Mouse (Mus musculus) cerebellum, postnatal 4 days (tissue): ENCODE measurements around the gene Vps35l.
A peak's percentile ranks its signal among the peaks of the same experiment; 100 is the strongest.

Source experiments
- DNase-seq, 2 experiments: peaks; one replicate each; pipeline ENCODE4 v3.0.0; 2022; ENCODE audit warnings: low spot score in 2 of 2, mixed read lengths in 1 of 2

The Vps35l gene

DNA sequence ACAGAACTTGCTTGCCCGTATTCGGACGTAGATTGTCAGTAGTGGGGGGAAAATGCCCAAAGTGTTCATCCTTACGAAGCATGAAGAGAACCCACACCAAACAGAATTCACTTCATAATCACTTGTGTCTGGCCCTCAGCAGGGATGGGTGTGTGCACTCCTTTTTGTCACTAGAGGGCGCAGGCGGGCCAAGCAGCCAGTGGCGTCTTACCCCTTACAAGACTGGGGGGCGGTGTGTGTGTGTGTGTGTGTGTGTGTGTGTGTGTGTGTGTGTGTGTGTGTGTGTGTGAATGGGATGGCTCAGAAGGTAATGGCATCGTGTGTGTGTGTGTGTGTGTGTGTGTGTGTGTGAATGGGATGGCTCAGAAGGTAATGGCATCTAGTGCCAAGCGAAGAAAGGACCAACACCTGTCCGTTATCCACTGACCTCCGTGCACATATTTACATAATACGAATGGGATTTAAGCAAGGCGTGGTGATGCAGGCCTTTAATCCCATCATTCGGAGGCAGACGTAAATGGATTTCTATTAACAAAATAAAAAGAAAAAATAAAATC is at the start of gene Vps35l:
Gene Vps35l, plus strand, starts transcription at position 252 of the 557 bp plus-strand sequence.
- peak; percentile 67 to 84 for DNase-seq

DNA sequence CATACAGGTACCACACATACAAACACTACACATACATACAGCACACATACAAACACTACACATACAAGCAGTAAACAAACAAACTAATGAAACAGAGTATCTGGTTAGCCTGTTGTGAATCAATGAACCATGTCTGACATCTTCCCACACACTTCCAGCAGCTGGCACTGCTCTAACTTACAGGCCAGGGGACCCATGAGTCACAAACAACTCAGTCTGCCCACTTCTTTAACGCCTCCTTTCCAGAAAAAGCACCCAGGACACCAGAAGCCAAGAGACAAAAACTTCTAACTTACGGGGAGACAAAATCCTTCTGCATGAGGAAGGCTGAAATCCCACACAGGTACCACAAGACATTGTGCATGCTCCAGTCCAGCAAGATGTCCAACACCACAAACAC is 48.7 kb upstream of the Vps35l start:
- DNase-seq = no peak

DNA sequence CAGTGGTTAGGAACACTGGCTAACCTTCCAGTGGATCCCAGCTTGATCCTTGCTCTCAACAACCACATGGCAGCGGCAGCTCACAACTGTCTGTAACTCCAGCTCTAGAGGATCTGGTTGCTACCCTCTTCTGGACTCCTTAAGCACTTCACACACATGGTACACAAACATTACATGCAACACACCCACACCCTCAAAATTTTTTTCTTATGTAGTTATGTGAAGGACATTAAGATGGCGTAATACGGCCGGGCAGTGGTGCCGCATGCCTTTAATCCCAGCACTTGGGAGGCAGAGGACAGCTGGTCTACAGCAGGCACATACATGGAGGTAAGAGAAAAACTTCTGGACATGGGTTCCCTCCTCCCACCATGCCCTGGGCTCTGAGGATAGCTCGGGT is 43.9 kb upstream of the Vps35l start:
- no peak for DNase-seq

DNA sequence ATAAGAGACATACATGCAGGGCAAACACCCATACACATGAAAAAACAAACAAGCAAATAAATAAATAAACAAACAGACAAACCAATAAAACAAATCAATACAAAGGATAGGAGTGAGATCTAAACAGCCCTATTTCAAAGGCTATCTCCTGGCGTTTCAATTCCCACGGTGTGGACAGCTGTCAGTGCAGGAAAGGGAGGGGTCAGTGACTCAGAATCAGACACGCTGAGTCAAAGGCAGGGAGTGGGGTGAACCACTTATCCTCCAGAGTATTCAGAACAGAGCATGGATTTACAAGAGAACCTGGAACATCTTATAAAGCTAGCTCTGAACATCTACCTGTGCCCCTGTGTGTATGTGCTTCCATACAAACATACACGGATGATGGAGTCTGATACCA is 42.9 kb upstream of the Vps35l start:
- no peak for DNase-seq

DNA sequence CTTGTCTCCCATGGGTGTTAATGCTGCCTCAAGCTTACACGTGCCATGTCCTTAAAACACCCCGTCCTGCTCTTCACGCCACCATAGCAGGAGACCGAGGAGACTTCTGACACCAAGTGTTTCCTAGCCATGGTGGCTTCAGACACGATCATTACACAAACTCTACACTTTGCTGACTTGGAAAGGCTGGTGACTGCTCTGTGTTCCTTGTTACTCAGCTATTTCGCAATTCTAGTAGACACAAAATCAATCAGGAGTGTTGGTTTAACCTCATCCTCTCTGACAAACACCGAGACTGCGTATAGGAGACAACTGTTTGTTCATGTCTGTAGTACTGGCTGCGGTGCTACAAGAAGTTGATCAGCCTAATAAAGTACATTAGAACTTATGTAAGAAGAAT is 41.1 kb upstream of the Vps35l start:
- DNase-seq = no peak

DNA sequence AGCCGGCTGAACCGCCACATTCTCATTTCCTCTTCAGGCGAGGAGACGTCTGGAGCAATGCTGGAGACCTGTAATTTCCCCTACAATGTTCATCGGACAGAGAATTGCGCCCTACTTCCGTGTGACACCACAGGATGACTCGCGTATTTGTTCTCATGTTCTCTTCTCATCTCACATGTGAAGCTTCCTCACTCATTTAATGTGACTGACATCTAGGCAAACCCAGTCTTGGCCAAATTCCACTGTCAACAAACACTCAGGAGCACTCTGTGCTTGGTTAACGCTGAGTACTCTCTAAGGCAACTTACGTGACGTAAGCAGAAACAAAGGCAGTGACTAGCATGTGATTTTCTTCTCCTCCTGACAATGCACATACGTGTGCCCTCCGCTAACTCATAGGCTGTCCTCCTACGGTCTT is 36.9 kb upstream of the Vps35l start:
- no peak for DNase-seq

DNA sequence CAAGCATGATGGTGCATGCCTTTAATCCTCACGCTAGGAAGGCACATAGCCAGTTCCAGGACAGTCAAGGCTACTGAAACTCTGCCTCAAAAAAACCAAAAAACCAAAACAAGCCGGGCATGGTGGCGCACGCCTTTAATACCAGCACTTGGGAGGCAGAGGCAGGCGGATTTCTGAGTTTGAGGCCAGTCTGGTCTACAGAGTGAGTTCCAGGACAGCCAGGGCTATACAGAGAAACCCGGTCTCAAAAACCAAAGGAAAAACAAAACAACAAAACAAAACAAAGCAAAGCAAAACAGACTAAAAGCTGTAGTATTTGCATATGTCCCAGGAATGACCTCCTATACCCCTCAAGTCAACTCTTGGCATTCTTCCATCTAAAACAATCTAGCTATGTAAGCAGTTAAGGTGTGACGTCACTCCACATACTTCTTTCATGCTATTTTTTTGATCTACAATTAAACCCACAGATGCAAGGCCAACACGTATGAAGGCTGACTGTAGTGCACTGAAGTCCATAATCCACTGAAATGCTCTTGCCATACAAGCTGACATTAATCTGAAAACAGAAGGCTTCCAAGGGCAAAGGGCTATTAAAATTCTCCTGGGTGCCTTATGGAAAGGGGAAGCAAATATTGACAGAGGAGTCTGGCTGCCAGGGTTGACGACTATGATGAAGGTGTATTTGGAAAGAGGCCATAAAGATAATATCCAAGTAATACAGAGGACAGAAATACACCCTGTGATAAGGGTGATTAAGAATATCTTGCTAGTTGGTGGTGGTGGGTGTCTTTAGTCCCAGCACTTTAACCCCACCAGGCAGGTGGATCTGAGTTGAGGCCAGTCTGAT is 35.8 kb upstream of the Vps35l start:
- no peak for DNase-seq

DNA sequence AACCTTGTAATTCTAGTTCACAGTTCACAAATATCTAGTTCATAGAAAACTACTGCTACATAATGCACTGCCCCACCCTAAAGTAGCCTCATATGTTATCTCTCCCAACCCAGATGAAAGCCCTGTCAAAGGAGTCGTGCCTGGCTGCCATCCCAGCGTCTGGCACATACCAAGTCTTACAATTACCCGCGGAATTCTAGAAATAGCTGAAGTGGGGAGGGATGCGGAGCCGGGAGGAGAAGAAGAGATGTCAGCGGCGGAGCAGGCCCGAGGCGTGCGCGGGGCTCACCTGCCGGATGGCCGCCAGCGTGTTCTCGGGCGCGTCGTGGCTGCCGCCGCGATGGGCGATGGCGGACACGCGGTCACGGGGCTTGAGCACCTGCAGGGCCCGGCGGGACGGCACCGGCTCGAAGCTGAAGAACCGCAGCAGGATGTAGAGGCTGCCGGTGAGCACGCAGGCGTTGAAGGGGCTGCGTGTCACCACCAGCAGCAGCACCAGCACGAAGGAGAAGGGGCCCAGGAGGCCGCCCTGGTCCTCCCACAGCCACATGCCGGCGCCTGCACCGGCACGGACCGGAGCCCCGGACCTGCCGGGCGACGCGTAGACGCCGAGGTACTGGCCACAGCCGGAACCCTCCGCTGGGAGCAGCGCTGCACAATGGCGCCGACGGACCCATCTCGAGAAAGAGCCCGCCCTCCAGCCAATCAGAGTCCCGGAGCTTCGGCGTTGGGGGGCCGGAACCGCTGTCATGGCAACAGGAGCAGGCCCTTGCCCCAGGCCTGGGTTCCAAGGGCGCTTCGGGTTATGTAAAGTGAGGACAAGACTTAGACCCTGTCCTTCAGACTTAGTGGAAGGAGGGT is 34.7 kb upstream of the Vps35l start, which contains the start of gene Gde1:
Gene Gde1, minus strand, starts transcription at position 678 of the 861 bp plus-strand sequence.
- peak; percentile 69 to 86 for DNase-seq

DNA sequence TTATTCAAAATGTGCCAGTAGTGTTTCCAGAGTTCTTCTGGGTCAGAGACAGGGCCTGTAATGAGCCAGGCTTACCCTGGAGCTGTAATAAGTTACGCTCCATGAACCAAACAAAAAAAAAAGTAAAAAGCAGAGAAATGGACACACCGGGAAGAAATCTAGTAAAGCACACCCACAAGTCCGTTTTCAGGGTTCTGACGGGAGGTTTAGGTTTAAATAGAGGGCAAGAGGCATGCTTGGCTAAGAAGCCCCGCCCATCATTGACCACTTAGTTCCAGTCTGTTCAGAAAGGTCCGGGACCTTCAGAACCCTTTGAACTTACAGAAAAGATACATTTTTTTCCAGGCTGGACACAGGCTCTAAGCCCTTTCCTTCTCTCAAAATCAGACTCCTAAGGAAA is 34.0 kb upstream of the Vps35l start:
- DNase-seq = no peak

DNA sequence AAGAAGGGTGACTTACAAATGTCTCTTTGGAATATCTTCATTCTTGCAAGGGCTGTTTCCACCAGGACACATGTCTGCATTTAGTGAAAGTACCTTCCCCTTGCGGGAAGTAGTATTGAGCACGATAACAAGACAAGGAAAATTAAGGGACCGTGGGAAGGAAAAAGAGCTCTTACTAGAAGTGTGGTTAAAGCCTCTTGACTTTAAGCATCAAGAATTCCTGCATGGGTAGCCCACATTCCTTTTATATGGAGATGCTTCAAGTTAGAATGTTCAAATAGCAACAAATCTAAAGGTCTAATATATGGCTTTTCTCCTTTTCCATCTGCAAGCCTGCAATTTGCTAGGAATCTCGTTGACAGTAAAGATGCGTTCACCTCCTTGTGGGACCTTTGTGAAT is 33.5 kb upstream of the Vps35l start:
- no peak for DNase-seq

DNA sequence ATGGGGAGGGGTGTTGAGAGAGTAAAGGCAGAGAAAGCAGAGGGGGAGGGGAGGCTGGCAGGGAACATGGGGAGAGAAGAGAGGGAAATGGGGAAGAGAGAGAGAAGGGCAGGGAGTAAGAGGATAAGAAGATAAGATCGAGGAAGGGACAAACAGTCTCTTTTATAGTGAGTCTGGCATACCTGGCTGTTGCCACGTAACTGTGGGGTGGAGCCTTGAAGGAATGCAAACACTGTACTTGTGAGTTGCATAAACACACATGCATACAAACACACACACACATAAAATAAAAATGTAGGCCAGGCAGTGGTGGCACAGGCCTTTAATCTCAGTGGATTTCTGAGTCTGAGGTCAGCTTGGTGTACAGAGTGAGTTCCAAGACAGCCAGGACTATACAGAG is 32.8 kb upstream of the Vps35l start:
- no peak for DNase-seq

DNA sequence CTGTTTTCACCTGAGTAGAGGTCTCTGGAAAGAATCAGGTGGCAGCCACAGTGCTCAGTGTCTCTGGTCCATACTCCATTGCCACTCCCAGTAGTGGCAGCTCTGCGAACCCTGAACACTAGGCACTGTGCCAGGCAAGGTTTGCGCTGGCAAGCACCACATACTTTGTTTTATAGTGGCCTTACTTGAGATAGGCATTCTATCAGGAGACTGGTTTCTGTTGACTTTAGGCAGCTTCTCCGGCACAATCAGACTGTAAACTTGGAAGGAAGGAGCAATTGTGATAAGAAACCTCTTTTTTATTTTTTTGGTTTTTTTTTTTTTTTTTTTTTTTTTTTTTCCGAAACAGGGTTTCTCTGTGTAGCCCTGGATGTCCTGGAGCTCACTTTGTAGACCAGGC is 32.0 kb upstream of the Vps35l start:
- no peak for DNase-seq

DNA sequence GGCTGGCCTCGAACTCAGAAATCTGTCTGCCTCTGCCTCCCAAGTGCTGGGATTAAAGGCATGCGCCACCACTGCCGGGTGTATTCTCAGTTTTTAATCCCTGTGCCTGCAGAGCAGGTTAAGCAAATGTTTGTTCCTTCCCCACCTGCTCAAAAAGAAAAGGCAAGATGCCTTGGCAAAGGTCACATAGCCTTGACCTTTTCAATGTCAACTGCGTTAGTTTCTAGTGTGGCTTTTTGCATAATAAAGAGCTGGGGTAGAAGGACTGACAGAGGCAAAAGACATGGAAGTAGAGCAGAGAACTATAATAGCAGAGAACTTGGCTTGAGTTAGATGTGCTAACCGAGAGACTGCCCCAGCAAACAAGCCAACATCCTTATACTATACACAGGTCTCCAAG is 29.2 kb upstream of the Vps35l start:
- no peak for DNase-seq

DNA sequence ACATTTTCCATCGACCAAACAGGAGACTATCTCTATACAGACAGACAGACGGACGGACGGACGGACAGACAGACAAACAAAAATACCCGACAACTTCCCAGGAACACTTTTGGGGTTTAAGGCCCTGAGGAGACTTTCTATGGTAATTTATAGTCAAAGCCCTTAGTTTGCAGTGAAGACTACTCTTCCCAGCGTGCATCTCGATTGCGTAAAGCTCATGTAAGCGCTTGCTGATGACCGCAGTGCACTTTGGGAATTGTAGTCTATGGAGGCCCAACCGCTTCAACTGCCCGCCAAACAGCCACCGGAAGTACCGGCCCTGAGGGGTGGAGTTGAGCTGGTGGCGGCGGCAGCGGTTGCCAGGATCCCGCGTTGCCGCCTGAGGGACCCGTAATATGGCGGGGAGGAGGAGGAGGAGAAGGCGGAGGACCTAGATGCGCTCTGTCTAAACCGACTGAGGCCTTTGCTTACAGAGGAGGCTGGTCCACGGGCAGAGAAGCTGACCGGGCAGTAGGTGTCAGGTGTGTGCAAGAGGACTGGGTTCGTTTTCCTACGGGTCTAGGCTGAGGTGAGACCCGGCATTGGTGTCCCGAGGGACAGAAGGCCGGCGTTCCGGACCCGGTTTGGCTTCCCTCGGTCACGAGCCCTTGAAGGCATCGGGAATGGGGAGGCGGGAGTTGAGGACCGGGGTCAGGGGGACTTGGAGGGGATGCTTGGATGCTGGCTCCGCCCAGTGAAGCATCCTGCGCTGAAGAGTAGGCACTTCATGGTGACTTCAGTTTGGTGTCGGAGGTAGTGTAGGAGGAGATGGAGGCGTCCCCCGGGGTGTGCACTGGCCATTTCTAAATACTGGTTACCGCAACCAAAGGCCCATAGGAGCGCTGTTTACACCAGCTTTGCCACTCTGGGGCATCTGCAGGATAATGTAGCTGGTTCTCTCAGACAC is 27.5 kb upstream of the Vps35l start, which contains the start of gene Ccp110:
Gene Ccp110, plus strand, starts transcription at position 325 of the 946 bp plus-strand sequence.
- peak; percentile 77 to 87 for DNase-seq

DNA sequence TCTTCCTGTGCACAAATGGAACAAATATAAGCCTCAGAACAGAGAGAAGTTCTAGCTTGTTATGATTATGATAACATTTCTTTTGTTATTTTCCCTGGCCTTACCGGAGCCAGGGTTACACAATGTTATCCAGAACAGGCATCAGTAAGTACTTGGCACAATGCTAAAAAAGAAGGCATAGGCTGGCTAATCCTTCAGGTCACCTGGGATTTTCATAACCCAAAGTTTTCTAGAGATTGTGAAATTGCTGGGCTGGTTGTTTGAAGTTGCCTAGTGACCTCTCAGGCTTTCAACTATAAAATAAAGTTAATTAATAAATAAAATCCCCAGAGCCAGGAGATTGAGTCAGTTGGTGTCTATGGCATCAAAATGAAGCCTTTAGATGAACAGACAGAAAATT is 25.2 kb upstream of the Vps35l start:
- no peak for DNase-seq

DNA sequence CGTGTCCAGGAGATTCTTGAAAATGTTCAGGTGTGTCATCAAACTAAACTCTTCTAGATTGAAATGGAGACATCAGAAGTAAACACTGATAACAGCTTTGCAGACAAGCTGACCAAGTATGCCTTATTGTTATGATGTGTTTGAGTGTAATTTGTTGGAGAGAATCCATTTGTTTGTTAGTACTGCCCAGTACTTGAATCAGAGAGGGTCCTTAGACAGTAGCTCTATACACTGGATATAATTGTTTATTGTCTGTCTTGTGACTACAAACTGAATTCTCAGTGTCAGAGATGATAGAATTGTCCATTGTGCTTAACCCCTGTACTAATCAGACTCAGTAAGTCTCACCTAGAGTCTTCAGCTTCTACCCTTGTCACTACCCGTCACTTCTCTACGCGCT is 22.0 kb upstream of the Vps35l start:
- DNase-seq = no peak

DNA sequence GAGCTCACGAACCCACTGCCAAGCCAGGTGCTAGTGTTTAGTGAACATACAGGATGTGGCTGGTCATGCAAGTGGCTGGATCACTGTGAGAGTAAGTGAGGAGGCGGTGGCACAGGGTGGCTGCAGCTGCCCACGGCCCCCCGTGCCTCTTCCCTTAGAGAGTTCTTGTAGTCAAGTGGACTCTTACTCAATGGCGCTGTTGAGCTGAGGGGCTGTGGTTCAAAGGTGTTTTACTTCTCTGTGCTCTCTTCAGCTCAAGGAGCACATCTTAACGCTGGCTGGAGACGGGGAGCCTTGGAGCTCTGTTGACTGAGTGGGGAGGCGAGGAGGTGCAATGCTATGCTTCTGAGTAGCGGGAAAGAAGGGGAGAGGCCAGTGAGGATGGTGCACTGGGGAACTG is 16.1 kb upstream of the Vps35l start:
- DNase-seq = no peak

DNA sequence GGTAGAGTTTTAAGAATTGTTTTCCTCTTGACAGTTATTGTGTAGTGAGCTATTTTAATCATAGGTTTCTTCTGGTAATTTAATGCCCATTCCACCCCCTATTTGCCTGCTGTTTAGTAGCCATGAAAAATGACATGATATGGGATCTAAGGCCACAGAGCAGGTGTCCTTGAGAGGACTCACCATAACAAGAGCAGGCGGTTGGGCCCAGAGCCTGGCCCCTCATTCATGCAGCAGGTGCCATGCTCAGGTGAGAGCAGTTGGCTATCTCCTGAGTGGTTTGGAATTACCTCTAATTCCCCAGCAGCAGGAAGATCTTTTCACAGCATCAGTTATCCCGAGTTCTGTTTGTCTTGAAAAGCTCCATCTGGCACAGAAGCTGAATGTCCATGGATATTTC is 14.6 kb upstream of the Vps35l start:
- DNase-seq = no peak

DNA sequence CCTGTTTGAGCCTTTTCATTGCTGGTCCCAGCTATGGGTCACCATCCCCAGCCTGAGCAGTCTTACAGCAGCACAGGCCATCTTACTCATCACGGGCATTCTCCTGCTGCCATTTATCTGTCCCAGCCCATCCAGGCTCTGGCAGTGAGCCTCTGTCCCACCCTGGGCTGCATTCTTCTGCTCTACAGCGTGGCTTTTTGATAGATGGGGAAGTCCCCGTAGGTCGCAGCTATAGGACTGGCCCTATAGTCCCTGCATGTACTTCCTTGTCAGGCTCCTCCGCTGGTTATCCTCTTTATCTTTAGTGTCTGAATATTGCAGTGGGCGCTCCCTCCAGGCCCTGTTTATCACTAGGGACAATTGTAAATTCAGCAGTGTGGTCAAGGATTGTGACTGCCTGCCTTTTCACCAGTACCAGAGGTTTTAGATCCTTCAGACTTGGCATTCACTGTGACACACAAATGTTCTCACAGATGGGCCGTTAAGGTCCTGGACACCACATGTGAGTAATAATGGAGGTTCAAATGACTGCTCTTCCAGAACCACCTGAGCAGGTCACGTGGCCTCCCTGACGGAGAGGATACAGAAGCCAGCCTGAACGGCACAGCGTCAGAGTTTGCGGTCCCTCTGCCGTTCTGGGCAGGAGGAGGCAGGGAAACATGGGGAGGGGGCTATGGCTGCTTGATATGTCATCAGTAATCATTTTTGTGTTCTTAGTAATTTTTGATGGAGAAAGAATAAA is 11.0 kb upstream of the Vps35l start:
- no peak for DNase-seq

DNA sequence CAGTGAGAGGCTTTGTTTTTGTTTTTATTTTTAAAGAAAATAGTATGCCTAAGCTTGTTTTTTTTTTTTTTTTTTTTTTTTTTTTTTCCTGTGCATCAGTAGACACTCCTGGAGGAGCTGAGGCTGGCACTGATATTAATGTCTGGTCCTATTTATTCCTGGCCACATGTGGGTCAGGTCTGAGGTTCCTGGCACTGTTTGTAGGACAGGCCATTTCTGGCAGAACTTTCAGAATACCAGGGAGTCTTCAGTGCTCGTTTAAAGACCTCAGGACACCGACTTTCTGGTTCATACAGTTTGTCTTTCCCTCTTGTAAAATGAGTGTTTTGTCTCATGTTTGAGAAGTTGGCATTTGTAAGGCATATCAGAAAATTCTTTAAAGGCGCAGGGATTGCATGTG is 8.2 kb upstream of the Vps35l start:
- no peak for DNase-seq

DNA sequence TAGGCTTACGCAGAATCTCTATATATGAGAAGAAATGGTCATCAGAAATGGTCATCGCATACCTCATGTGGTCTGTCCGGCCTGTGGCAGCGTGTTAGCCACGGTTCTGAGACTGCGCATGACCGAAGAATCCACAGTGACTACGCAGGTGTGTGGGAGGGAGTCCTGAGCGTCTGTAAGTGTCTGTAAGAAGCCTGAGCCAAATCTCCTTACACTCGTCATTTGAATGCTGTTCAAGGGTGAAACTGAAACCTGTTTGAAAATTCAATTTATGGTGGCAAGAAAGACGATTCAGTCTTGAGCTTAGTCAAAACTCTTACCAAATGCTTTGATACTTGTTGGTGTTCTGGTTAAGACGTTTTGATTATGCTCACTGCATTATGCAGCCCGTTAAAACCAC is 6.8 kb upstream of the Vps35l start:
- DNase-seq = no peak
